Mouse (Mus musculus) limb, embryonic 14.5 days (tissue): ENCODE data around the gene Mydgf. TPM values are rescaled to one million over a fixed set of nuclear protein-coding genes. Genes with fewer than 3 reads are reported as not detected.

Source experiments
- ATAC-seq: fragments of 200-750 bp; cut with Nextera tagmentation; 2 replicates; pipeline ENCODE4 v1.8.0; 2017; ENCODE audit warnings: low read depth, moderate number of reproducible peaks, moderate TSS enrichment; ENCODE audit not compliant: low FRiP score
- DNase-seq: peaks from one replicate; pipeline ENCODE4 v3.0.0-alpha.2; 2015; ENCODE audit warnings: low spot score
- H3K27ac ChIP-seq: fragments of 300-500 bp; sonication (generic); replicated peaks from 2 replicates; pipeline ENCODE4 v1.5.1; 2014; ENCODE audit warnings: low read depth, mild to moderate bottlenecking, low read length, moderate library complexity, mixed read lengths
- H3K27me3 ChIP-seq: fragments of 300-500 bp; sonication (generic); 2 replicates; pipeline ENCODE4 v1.6.1; 2014; ENCODE audit warnings: low read length, mixed read lengths; ENCODE audit not compliant: control insufficient read depth, insufficient read depth
- H3K36me3 ChIP-seq: fragments of 300-500 bp; sonication (generic); 2 replicates; pipeline ENCODE4 v1.6.1; 2014; ENCODE audit warnings: mild to moderate bottlenecking, low read length, moderate library complexity, mixed read lengths; ENCODE audit not compliant: control insufficient read depth, insufficient read depth
- H3K4me1 ChIP-seq: fragments of 300-500 bp; sonication (generic); 2 replicates; pipeline ENCODE4 v1.6.1; 2014; ENCODE audit warnings: antibody characterized with exemption, low read length, mixed read lengths; ENCODE audit not compliant: control insufficient read depth, insufficient read depth
- H3K4me2 ChIP-seq: fragments of 300-500 bp; sonication (generic); replicated peaks from 2 replicates; pipeline ENCODE4 v1.6.1; 2014; ENCODE audit warnings: low read depth, mild to moderate bottlenecking, low read length, moderate library complexity; ENCODE audit not compliant: severe bottlenecking
- H3K4me3 ChIP-seq: fragments of 300-500 bp; sonication (generic); replicated peaks from 2 replicates; pipeline ENCODE4 v1.5.1; 2014; ENCODE audit warnings: low read length
- H3K9ac ChIP-seq: fragments of 300-500 bp; sonication (generic); 2 replicates; pipeline ENCODE4 v1.6.1; 2014; ENCODE audit warnings: mild to moderate bottlenecking, low read depth, low read length, moderate library complexity; ENCODE audit not compliant: severe bottlenecking
- H3K9me3 ChIP-seq: fragments of 300-500 bp; sonication (generic); 2 replicates; pipeline ENCODE4 v1.6.1; 2016; ENCODE audit warnings: low read length; ENCODE audit not compliant: control insufficient read depth
- POLR2A ChIP-seq: fragments of 200-500 bp; IDR thresholded peaks from 2 replicates; pipeline ENCODE4 v1.8.0; 2012; ENCODE audit warnings: inconsistent platforms, mild to moderate bottlenecking, moderate library complexity, borderline replicate concordance; ENCODE audit not compliant: insufficient read depth, insufficient read length; ENCODE audit errors: extremely low read depth
- WGBS: fragments of 180-500 bp; shearing (Covaris S2); extraction: QIAGEN DNeasy Blood & Tissue Kit; methylation state at CpG from one replicate; pipeline ENCODE4 v1.1.7; 2014; 5-methylcytosine and 5-hydroxymethylcytosine counted together
- polyA plus RNA-seq, 2 experiments: library from polyadenylated mRNA; depleted of rRNA in 1 of 2; stranded (reverse) in 1 of 2; unstranded in 1 of 2; fragments of >200 nt; fragmentation: Nextera tagmentation in 1 of 2; extraction: Ambion mirVana in 1 of 2; gene quantifications; 2 replicates each; pipeline versions ENCODE4 v1.2.1 to v1.2.3; 2012 to 2014

Gene Mydgf
- polyA plus RNA-seq, 2 experiments: 83.2 to 99.7 TPM

GRCm38 (mm10) chr17:56153643-56154042 lies 30.1 kb downstream of the Mydgf start:
- H3K9me3 ChIP-seq: no peaks in the 10 kb centered on the region
- DNase-seq (peak; percentile 38), ATAC-seq (0 out of 2 replicates have a peak, but pooled peaks have one; percentile 5)
- WGBS: 37% methylated on average over 9 of the region's 9 CpGs
- no peak overlapping the region for H3K4me3 ChIP-seq
- H3K9ac ChIP-seq: no peak overlapping the region
- H3K27ac ChIP-seq: no peak overlapping the region
- H3K4me2 ChIP-seq: no peak overlapping the region
- H3K36me3 ChIP-seq: no peaks in the 10 kb centered on the region
- peaks cover 19% of the 10 kb centered on the region for H3K27me3 ChIP-seq
- H3K4me1 ChIP-seq: peaks cover 3% of the 10 kb centered on the region; the same call in 1 of the 2 replicates
- no peak for TF ChIP-seq POLR2A

- Histone ChIP-seq H3K9ac (no peak overlapping the region), H3K27ac (no peak overlapping the region), H3K9me3 (no peaks in the 10 kb centered on the region), H3K27me3 (peaks cover 48% of the 10 kb centered on the region), H3K4me3 (no peak overlapping the region), H3K4me1 (peaks cover 3% of the 10 kb centered on the region; the same call in 1 of the 2 replicates), H3K36me3 (no peaks in the 10 kb centered on the region), H3K4me2 (no peak overlapping the region)
- 40% methylated on average over 2 of the region's 2 CpGs for WGBS
- DNase-seq: no peak
- no peak for TF ChIP-seq POLR2A
- no peak for ATAC-seq
Measured at GRCm38 (mm10) chr17:56149897-56150296, 33.8 kb downstream of the Mydgf start.

- no peak for DNase-seq
- ATAC-seq: peak; percentile 61
- TF ChIP-seq POLR2A: no peak
- Histone ChIP-seq H3K4me2 (peak overlapping the region; percentile 35), H3K4me1 (peaks cover 3% of the 10 kb centered on the region; the same call in 1 of the 2 replicates), H3K9ac (0 out of 2 replicates have a peak overlapping the region, but pooled peaks have one; percentile 32), H3K27me3 (peaks cover 48% of the 10 kb centered on the region), H3K36me3 (no peaks in the 10 kb centered on the region), H3K4me3 (peak overlapping the region; percentile 8; the same call in 1 of the 2 replicates), H3K27ac (no peak overlapping the region), H3K9me3 (no peaks in the 10 kb centered on the region)
- WGBS: 2% methylated on average over 26 of the region's 30 CpGs
Measured at GRCm38 (mm10) chr17:56148790-56149618, 34.7 kb downstream of the Mydgf start.

- Histone ChIP-seq H3K36me3 (no peaks in the 10 kb centered on the region), H3K27me3 (peaks cover 48% of the 10 kb centered on the region), H3K4me1 (no peaks in the 10 kb centered on the region), H3K27ac (no peak overlapping the region), H3K9ac (no peak overlapping the region), H3K9me3 (no peaks in the 10 kb centered on the region), H3K4me3 (0 out of 2 replicates have a peak overlapping the region, but pooled peaks have one; percentile 8), H3K4me2 (peak overlapping the region; percentile 35; the same call in 1 of the 2 replicates)
- ATAC-seq (no peak), DNase-seq (no peak)
- 14% methylated on average over 9 of the region's 9 CpGs for whole genome bisulfite sequencing
- TF ChIP-seq POLR2A: no peak
Measured at GRCm38 (mm10) chr17:56148280-56148679, 35.4 kb downstream of the Mydgf start.

GRCm38 (mm10) chr17:56147420-56147819 lies 36.3 kb downstream of the Mydgf start:
- TF ChIP-seq POLR2A: no peak
- H3K4me1 ChIP-seq: no peaks in the 10 kb centered on the region
- no peak overlapping the region for H3K9ac ChIP-seq
- no peaks in the 10 kb centered on the region for H3K36me3 ChIP-seq
- H3K4me3 ChIP-seq: no peak overlapping the region
- 53% methylated on average over 12 of the region's 12 CpGs for WGBS
- peaks cover 55% of the 10 kb centered on the region for H3K27me3 ChIP-seq
- H3K27ac ChIP-seq: no peak overlapping the region
- peak; percentile 48; the same call in 1 of the 2 replicates for ATAC-seq
- DNase-seq: no peak
- H3K9me3 ChIP-seq: no peaks in the 10 kb centered on the region
- no peak overlapping the region for H3K4me2 ChIP-seq
